Mouse (Mus musculus): ENCODE measurements around the gene Asb11. TPM values are rescaled to one million over a fixed set of nuclear protein-coding genes. Genes with fewer than 3 reads are reported as not detected.
A peak's percentile ranks its signal among the peaks of the same experiment; 100 is the strongest.

Gene Asb11
- polyA plus RNA-seq, 1 experiment: 0.22 TPM

DNA sequence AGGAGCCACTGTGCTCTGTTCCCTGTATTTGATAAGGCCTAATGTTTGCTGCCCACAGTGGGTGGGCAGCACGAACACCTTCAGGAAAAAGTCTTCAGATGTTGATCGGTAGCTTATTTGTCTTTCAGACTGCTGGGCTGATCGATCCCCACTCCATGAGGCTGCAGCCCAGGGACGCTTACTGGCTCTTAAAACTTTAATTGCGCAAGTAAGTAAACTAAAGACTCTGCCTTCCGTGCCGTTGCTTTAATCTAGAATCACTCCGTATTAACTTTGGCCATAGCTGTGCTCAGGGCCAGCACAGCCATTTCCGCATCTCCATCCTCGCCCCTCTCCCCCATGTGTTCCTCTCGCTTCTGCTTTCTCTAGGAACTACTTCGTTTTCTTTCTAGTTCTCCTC is 8.8 kb downstream of the Asb11 start:
- H3K27ac ChIP-seq (ENCODE audit: control insufficient read depth, insufficient read depth, low read depth, low read length): no peak overlapping the region
- H3K4me3 ChIP-seq (ENCODE audit: control insufficient read depth, low read depth, low read length): no peak overlapping the region
- H3K36me3 ChIP-seq (ENCODE audit: control insufficient read depth, insufficient read depth, low read length): no peaks in the 10 kb centered on the region
- no peaks in the 10 kb centered on the region for H3K4me1 ChIP-seq (ENCODE audit: control insufficient read depth, insufficient read depth, low read length)
- TF ChIP-seq POLR2A (IDR thresholded peaks at IDR 0.05; ENCODE audit: control insufficient read depth, low read depth, low read length) (no peak), CTCF (IDR thresholded peaks at IDR 0.05; ENCODE audit: control insufficient read depth, insufficient read depth, insufficient replicate concordance, low read depth, low read length) (no peak)
- H3K27me3 ChIP-seq (ENCODE audit: control insufficient read depth, insufficient read depth, low read length): no peaks in the 10 kb centered on the region

DNA sequence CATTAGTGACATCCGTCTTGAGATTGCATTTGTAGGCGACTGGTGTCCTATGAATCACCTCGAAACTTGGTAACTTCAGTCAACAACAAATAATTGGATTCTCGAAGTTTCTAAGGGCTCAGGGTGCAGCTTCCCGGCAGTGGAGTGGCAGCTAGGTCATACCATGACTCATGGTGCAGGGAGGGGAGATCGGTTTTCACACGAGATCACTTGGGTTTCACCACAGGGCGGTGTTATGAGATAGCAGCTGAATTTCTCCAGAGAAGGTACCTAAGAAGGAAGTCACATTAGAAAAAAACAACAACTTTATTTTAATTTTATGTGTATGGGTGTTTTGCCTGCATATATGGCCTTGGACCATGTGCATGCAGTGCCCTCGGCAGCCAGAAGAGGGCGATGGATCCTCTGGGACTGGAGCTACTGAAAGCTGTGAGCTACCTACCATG is 9.3 kb downstream of the Asb11 start:
- TF ChIP-seq POLR2A (IDR thresholded peaks at IDR 0.05; ENCODE audit: control insufficient read depth, low read depth, low read length) (no peak), CTCF (IDR thresholded peaks at IDR 0.05; ENCODE audit: control insufficient read depth, insufficient read depth, insufficient replicate concordance, low read depth, low read length) (peak; percentile 67; the same call in 1 of the 2 replicates)
- H3K36me3 ChIP-seq (ENCODE audit: control insufficient read depth, insufficient read depth, low read length): no peaks in the 10 kb centered on the region
- no peaks in the 10 kb centered on the region for H3K4me1 ChIP-seq (ENCODE audit: control insufficient read depth, insufficient read depth, low read length)
- no peak overlapping the region for H3K27ac ChIP-seq (ENCODE audit: control insufficient read depth, insufficient read depth, low read depth, low read length)
- H3K4me3 ChIP-seq (ENCODE audit: control insufficient read depth, low read depth, low read length): no peak overlapping the region
- no peaks in the 10 kb centered on the region for H3K27me3 ChIP-seq (ENCODE audit: control insufficient read depth, insufficient read depth, low read length)

DNA sequence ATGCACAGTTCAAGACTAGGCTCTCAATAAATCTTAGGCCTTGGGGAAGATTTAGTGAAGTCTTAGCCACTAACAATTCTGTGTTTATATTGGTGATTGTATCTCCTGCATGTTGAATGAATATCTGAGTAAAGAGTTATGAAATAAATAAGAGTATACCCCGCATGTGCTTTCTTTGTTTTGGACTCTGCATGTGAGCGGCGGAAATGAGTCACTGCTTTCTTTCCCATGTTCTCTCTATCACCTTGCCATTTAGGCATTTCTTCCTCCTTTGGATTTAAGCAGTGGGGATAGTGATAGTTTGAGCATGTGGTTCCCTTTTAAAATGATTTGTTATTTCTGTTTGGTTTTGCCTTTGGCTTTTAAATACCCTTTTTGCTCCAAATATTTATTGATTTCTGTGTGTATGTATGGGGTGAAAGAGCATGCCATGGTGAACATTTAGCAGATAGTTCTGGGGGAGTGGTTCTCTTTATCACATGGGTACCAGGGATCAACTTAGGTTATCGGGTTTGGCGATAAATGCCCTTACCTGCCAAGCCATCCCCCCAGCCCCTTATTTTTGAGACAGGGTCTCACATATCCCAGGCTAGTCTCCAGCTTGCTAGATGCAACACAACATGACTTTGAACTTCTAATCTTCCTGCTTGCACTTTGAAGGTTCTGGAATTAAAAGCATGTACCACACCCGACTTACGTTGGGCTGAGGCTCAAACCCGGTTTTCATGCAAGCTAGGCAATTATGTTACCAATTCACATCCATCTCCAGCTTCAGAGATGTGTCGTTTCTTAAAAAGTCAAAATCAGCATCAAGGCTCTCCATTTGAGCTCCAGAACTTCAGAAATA is 10.3 kb downstream of the Asb11 start:
- H3K36me3 ChIP-seq (ENCODE audit: control insufficient read depth, insufficient read depth, low read length): no peaks in the 10 kb centered on the region
- H3K4me3 ChIP-seq (ENCODE audit: control insufficient read depth, low read depth, low read length): no peak overlapping the region
- H3K4me1 ChIP-seq (ENCODE audit: control insufficient read depth, insufficient read depth, low read length): no peaks in the 10 kb centered on the region
- no peaks in the 10 kb centered on the region for H3K27me3 ChIP-seq (ENCODE audit: control insufficient read depth, insufficient read depth, low read length)
- TF ChIP-seq POLR2A (IDR thresholded peaks at IDR 0.05; ENCODE audit: control insufficient read depth, low read depth, low read length) (no peak), CTCF (IDR thresholded peaks at IDR 0.05; ENCODE audit: control insufficient read depth, insufficient read depth, insufficient replicate concordance, low read depth, low read length) (no peak)
- H3K27ac ChIP-seq (ENCODE audit: control insufficient read depth, insufficient read depth, low read depth, low read length): no peak overlapping the region

DNA sequence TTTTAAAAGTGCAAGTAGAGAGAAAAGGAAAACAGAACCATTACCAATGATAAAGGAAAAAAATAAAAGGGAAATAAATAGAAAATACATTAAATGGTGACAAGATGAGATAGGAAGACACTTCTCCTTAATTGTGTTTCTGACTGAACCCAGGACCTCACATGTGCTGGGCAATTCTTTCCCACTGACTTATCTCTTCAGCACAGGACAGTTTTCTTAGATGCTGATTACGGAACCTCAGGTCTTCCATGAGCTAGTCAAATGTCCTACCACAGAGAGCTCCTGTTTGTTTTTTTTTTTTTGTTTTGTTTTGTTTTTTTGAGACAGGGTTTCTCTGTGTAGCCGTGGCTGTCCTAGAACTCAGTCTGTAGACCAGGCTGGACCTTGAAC is 10.9 kb downstream of the Asb11 start:
- no peak overlapping the region for H3K4me3 ChIP-seq (ENCODE audit: control insufficient read depth, low read depth, low read length)
- H3K36me3 ChIP-seq (ENCODE audit: control insufficient read depth, insufficient read depth, low read length): no peaks in the 10 kb centered on the region
- H3K27me3 ChIP-seq (ENCODE audit: control insufficient read depth, insufficient read depth, low read length): no peaks in the 10 kb centered on the region
- TF ChIP-seq CTCF (IDR thresholded peaks at IDR 0.05; ENCODE audit: control insufficient read depth, insufficient read depth, insufficient replicate concordance, low read depth, low read length) (no peak), POLR2A (IDR thresholded peaks at IDR 0.05; ENCODE audit: control insufficient read depth, low read depth, low read length) (no peak)
- H3K27ac ChIP-seq (ENCODE audit: control insufficient read depth, insufficient read depth, low read depth, low read length): no peak overlapping the region
- no peaks in the 10 kb centered on the region for H3K4me1 ChIP-seq (ENCODE audit: control insufficient read depth, insufficient read depth, low read length)

DNA sequence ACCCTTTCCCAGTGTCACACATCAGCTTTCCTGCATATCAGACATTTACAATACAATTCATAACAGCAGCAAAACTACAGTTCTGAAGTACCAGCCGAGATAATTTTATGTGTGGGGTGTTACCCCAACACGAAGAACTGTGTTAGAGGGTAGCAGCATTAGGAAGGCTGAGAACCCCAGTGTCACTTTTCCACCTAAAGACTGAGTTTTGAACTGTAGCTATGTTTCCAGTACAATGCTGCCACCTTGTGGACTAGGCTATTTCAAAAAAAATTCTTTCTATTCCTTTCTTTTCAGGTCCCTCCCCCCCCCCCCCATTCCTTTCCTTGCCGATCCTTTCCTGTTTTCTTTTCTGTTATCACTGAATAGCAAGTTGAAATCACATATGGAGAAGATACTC is 12.4 kb downstream of the Asb11 start:
- H3K27me3 ChIP-seq (ENCODE audit: control insufficient read depth, insufficient read depth, low read length): no peaks in the 10 kb centered on the region
- TF ChIP-seq CTCF (IDR thresholded peaks at IDR 0.05; ENCODE audit: control insufficient read depth, insufficient read depth, insufficient replicate concordance, low read depth, low read length) (no peak), POLR2A (IDR thresholded peaks at IDR 0.05; ENCODE audit: control insufficient read depth, low read depth, low read length) (no peak)
- H3K36me3 ChIP-seq (ENCODE audit: control insufficient read depth, insufficient read depth, low read length): no peaks in the 10 kb centered on the region
- no peak overlapping the region for H3K27ac ChIP-seq (ENCODE audit: control insufficient read depth, insufficient read depth, low read depth, low read length)
- no peak overlapping the region for H3K4me3 ChIP-seq (ENCODE audit: control insufficient read depth, low read depth, low read length)
- H3K4me1 ChIP-seq (ENCODE audit: control insufficient read depth, insufficient read depth, low read length): no peaks in the 10 kb centered on the region

DNA sequence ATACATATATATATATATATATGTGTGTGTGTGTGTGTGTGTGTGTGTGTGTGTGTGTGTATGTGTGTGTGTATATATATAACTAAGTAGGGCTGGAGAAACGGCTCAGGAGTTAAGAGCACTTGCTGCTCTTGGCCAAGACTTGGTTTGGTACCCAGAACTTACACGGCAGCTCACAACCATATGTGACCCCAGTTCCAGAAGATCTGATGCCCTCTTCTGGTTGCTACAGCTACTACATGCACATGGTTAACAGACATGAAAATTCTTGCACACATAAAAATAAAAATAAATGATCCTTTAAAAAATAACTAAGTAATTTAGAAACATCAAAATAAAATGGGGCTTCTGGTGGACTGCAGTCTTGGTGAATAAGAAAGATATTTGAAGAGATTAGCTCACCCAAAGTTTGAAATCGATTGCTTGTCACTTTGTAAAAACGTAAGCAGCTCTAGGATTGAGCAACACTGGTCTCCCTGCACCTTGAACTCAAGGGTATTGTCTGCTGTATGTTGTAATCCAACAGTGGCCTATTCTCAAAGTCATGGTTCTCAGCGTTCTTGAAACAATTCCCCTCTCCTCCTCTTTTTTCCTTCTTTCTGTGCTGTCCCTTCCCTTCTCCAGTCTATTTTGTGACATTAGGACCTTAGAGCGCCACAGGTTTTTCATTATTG is 22.5 kb downstream of the Asb11 start:
- TF ChIP-seq POLR2A (IDR thresholded peaks at IDR 0.05; ENCODE audit: control insufficient read depth, low read depth, low read length): no peak
- no peak for TF ChIP-seq CTCF (IDR thresholded peaks at IDR 0.05; ENCODE audit: control insufficient read depth, insufficient read depth, insufficient replicate concordance, low read depth, low read length)
- no peak overlapping the region for H3K27ac ChIP-seq (ENCODE audit: control insufficient read depth, insufficient read depth, low read depth, low read length)
- H3K36me3 ChIP-seq (ENCODE audit: control insufficient read depth, insufficient read depth, low read length): no peaks in the 10 kb centered on the region
- H3K4me1 ChIP-seq (ENCODE audit: control insufficient read depth, insufficient read depth, low read length): no peaks in the 10 kb centered on the region
- no peaks in the 10 kb centered on the region for H3K27me3 ChIP-seq (ENCODE audit: control insufficient read depth, insufficient read depth, low read length)
- H3K4me3 ChIP-seq (ENCODE audit: control insufficient read depth, low read depth, low read length): no peak overlapping the region

DNA sequence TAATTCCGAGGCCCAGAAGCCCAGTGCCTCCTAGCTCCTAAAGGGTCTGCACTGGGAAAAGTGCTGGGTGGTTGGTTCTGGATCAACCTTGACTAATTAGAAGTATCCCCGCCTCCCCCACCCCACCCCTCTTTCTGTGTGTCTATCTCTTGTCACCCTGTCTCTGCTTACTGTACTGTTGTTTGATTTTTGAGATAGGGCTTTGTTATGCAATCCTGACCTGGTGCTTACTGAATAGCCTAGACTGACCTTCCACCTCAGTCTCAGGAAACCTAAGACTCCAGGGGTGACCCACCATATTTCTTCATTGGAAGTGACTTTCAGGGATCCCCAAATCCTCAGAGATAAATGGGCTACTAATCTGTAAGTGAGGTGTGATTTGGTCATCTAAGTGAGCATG is 65.5 kb downstream of the Asb11 start:
- H3K27me3 ChIP-seq (ENCODE audit: control insufficient read depth, insufficient read depth, low read length): no peaks in the 10 kb centered on the region
- no peaks in the 10 kb centered on the region for H3K4me1 ChIP-seq (ENCODE audit: control insufficient read depth, insufficient read depth, low read length)
- no peak for TF ChIP-seq POLR2A (IDR thresholded peaks at IDR 0.05; ENCODE audit: control insufficient read depth, low read depth, low read length)
- no peak for TF ChIP-seq CTCF (IDR thresholded peaks at IDR 0.05; ENCODE audit: control insufficient read depth, insufficient read depth, insufficient replicate concordance, low read depth, low read length)
- no peak overlapping the region for H3K4me3 ChIP-seq (ENCODE audit: control insufficient read depth, low read depth, low read length)
- H3K36me3 ChIP-seq (ENCODE audit: control insufficient read depth, insufficient read depth, low read length): no peaks in the 10 kb centered on the region
- no peak overlapping the region for H3K27ac ChIP-seq (ENCODE audit: control insufficient read depth, insufficient read depth, low read depth, low read length)

Data from testis, adult 2 months (tissue).